Mouse (Mus musculus) midbrain, postnatal 0 days (tissue): ENCODE measurements around the gene Lhx4. TPM values are rescaled to one million over a fixed set of nuclear protein-coding genes. Genes with fewer than 3 reads are reported as not detected.

Source experiments
- ATAC-seq: fragments of 200-750 bp; cut with Nextera tagmentation; 2 replicates; pipeline ENCODE4 v1.8.0; 2017; ENCODE audit warnings: moderate number of reproducible peaks, mild to moderate bottlenecking, moderate TSS enrichment, moderate library complexity; ENCODE audit not compliant: low FRiP score
- DNase-seq: peaks from one replicate; pipeline ENCODE4 v3.0.0-alpha.2; 2015; ENCODE audit warnings: low spot score
- H3K27ac ChIP-seq: fragments of 300-500 bp; sonication (generic); 2 replicates; pipeline ENCODE4 v1.5.1; 2014; ENCODE audit warnings: low read depth, mild to moderate bottlenecking, low read length, mixed read lengths
- H3K27me3 ChIP-seq: fragments of 300-500 bp; sonication (generic); 2 replicates; pipeline ENCODE4 v1.6.1; 2014; ENCODE audit warnings: low read length, control low read depth, mixed read lengths; ENCODE audit not compliant: insufficient read depth
- H3K36me3 ChIP-seq: fragments of 300-500 bp; sonication (generic); 2 replicates; pipeline ENCODE4 v1.6.1; 2014; ENCODE audit warnings: low read length, control low read depth, mixed read lengths; ENCODE audit not compliant: insufficient read depth
- H3K4me1 ChIP-seq: fragments of 300-500 bp; sonication (generic); 2 replicates; pipeline ENCODE4 v1.6.1; 2014; ENCODE audit warnings: mild to moderate bottlenecking, control low read depth, antibody characterized with exemption, low read length, mixed read lengths; ENCODE audit not compliant: insufficient read depth
- H3K4me2 ChIP-seq: fragments of 300-500 bp; sonication (generic); 2 replicates; pipeline ENCODE4 v1.6.1; 2014; ENCODE audit warnings: low read depth, mild to moderate bottlenecking, low read length, mixed read lengths; ENCODE audit not compliant: poor library complexity, severe bottlenecking
- H3K4me3 ChIP-seq: fragments of 300-500 bp; sonication (generic); 2 replicates; pipeline ENCODE4 v1.5.1; 2014; ENCODE audit warnings: low read depth, mild to moderate bottlenecking, low read length, moderate library complexity
- H3K9ac ChIP-seq: fragments of 300-500 bp; sonication (generic); replicated peaks from 2 replicates; pipeline ENCODE4 v1.6.1; 2014; ENCODE audit warnings: mild to moderate bottlenecking, low read length, moderate library complexity, mixed read lengths; ENCODE audit not compliant: poor library complexity, severe bottlenecking
- H3K9me3 ChIP-seq: fragments of 300-500 bp; sonication (generic); 2 replicates; pipeline ENCODE4 v1.6.1; 2016; ENCODE audit warnings: low read length, control low read depth
- CTCF ChIP-seq: IDR thresholded peaks from 2 replicates; pipeline ENCODE4 v1.5.1; 2016; ENCODE audit warnings: antibody characterized with exemption, mild to moderate bottlenecking
- WGBS: fragments of 180-500 bp; shearing (Covaris S2); extraction: QIAGEN DNeasy Blood & Tissue Kit; methylation state at CpG from one replicate; pipeline ENCODE4 v1.1.7; 2014; 5-methylcytosine and 5-hydroxymethylcytosine counted together
- polyA plus RNA-seq: library from polyadenylated mRNA; unstranded; fragments of >200 nt; fragmentation: Nextera tagmentation; extraction: Ambion mirVana; gene quantifications from 2 replicates; pipeline ENCODE4 v1.2.1, GENCODE M21; 2015
- total RNA-seq: library from RNA; depleted of rRNA; stranded (reverse); fragments of >200 nt; gene quantifications from 2 replicates; pipeline ENCODE4 v1.2.3, GENCODE M21; 2014

Gene Lhx4
- total and polyA plus RNA-seq, 2 experiments from 2014 or later, result 0.99 to 2.7 TPM

DNA sequence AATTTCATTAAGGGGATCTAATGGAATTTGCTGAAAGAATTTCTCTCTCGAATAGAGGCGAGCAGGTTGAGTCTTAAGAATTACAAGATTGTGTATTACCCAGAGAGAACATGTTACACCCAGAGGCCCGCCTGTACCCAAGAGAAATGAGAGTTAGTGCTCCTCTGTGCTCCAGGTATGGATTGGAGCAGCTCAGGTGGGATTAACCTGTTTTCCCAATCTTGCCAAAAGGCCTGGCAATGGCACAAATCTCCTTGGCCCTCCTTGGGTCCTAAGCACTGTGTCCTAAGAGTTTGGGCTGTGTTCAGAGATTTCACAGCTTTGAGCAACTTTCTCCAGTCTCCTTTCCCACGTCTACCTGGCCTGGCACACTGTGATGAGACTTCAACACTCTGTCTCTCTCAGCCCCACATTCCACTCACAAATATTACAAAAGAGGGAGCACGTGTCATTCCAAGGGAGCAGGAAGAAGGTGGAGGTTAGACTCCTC is 48.2 kb downstream of the Lhx4 start:
- Histone ChIP-seq H3K36me3 (no peaks in the 10 kb centered on the region), H3K9ac (no peak overlapping the region), H3K4me2 (no peak overlapping the region), H3K4me1 (no peaks in the 10 kb centered on the region), H3K9me3 (no peaks in the 10 kb centered on the region), H3K27ac (no peak overlapping the region), H3K4me3 (no peak overlapping the region), H3K27me3 (no peaks in the 10 kb centered on the region)
- WGBS, result 92% methylated on average over 5 of the region's 5 CpGs
- ATAC-seq (no peak), DNase-seq (no peak)
- no peak for TF ChIP-seq CTCF

DNA sequence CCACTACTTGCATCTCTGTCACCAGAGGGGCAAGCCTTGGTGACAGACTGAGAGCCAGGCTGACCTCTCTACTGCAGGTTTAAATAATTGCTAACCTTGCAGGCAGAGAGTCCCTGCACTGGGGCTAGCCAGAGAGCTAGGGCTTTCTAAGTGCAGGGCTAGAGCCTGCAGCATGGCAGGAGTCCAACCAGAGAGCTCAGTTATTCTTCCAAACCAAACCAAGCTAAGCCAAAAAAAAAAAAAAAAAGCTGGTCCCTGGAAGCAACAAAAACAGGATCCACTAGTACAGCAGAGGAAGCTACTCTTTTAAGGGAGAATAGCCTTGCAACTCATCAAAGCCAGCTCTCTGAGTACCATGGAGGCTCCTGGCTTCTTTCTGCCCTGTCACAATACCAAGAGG is 50.6 kb downstream of the Lhx4 start:
- H3K4me2 ChIP-seq, result no peak overlapping the region
- no peaks in the 10 kb centered on the region for H3K36me3 ChIP-seq
- H3K27me3 ChIP-seq, result no peaks in the 10 kb centered on the region
- TF ChIP-seq CTCF, result no peak
- no peak for ATAC-seq
- H3K9me3 ChIP-seq, result no peaks in the 10 kb centered on the region
- no peak overlapping the region for H3K27ac ChIP-seq
- peak; percentile 47 for DNase-seq
- H3K4me3 ChIP-seq, result no peak overlapping the region
- no peak overlapping the region for H3K9ac ChIP-seq
- H3K4me1 ChIP-seq, result no peaks in the 10 kb centered on the region

GRCm38 (mm10) chr1:155698373-155699159 is 52.9 kb downstream of the Lhx4 start:
- Histone ChIP-seq H3K4me1 (no peaks in the 10 kb centered on the region), H3K4me3 (no peak overlapping the region), H3K4me2 (no peak overlapping the region), H3K9ac (no peak overlapping the region), H3K36me3 (no peaks in the 10 kb centered on the region), H3K9me3 (no peaks in the 10 kb centered on the region), H3K27ac (no peak overlapping the region), H3K27me3 (no peaks in the 10 kb centered on the region)
- TF ChIP-seq CTCF, result no peak
- peak; percentile 61 for DNase-seq
- 56% methylated on average over 17 of the region's 17 CpGs for WGBS
- no peak for ATAC-seq

DNA sequence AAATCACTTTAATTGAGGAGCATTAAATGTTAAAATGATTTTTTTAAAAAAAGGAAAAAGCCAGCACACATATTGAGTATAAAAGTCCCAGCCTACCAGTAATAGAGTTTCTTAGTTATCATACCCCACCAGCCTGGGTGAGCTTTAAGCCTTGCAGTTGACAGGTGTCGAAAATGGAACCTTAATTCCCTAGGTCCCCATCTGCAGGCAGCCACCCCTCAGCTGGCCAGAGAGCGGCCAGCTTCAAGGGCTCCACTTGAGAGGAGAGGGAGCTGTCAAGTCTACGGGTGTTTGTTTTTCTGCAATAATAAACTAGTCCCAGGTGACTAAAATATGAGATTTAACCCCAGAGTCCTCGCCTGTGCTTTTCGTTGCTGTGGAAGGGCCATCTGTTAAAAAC is 58.0 kb downstream of the Lhx4 start:
- whole genome bisulfite sequencing, result 29% methylated on average over 5 of the region's 5 CpGs

DNA sequence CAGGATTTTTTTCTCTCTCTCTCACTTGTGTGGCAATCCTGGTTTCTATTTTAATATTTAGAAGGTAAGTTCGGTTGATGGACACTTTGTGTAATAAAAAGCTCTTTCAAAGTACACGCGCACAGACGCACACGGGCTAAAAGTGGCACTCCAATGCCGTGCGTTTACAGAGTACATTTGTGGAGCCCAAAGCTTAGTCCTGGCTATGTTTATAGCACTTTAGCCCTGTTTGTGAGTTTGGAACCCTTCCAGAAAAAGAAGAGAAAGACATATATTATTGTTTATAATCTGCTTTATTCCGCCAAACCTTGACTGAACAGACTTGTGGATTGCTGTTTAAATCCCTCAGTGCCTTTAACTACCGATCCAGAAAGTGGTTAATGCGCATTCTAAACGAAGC is 58.5 kb downstream of the Lhx4 start:
- Histone ChIP-seq H3K27ac (no peak overlapping the region), H3K27me3 (no peaks in the 10 kb centered on the region), H3K4me1 (no peaks in the 10 kb centered on the region), H3K36me3 (no peaks in the 10 kb centered on the region), H3K9ac (no peak overlapping the region), H3K4me3 (no peak overlapping the region), H3K4me2 (no peak overlapping the region), H3K9me3 (no peaks in the 10 kb centered on the region)
- no peak for TF ChIP-seq CTCF
- DNase-seq (no peak), ATAC-seq (no peak)
- 39% methylated on average over 11 of the region's 11 CpGs for WGBS

More for the DNA sequence above, 58.0 kb downstream of the Lhx4 start:
- Histone ChIP-seq H3K4me1 (no peaks in the 10 kb centered on the region), H3K9ac (no peak overlapping the region), H3K4me3 (no peak overlapping the region), H3K9me3 (no peaks in the 10 kb centered on the region), H3K27ac (no peak overlapping the region), H3K4me2 (no peak overlapping the region), H3K27me3 (no peaks in the 10 kb centered on the region), H3K36me3 (no peaks in the 10 kb centered on the region)
- no peak for ATAC-seq
- no peak for DNase-seq
- no peak for TF ChIP-seq CTCF

GRCm38 (mm10) chr1:155692230-155692629 is 59.3 kb downstream of the Lhx4 start:
- no peak for TF ChIP-seq CTCF
- WGBS, result 95% methylated on average over 6 of the region's 6 CpGs
- no peaks in the 10 kb centered on the region for H3K9me3 ChIP-seq
- no peak overlapping the region for H3K27ac ChIP-seq
- no peaks in the 10 kb centered on the region for H3K27me3 ChIP-seq
- DNase-seq (no peak), ATAC-seq (no peak)
- H3K4me3 ChIP-seq, result no peak overlapping the region
- no peaks in the 10 kb centered on the region for H3K4me1 ChIP-seq
- no peaks in the 10 kb centered on the region for H3K36me3 ChIP-seq
- no peak overlapping the region for H3K9ac ChIP-seq
- H3K4me2 ChIP-seq, result no peak overlapping the region
